8 mouse cellular contexts compared by ENCODE assay signal in genomic region chr8:13201013-13201334, GRCm38 (mm10). TPM values are rescaled to one million over a fixed set of nuclear protein-coding genes. Genes with fewer than 3 reads are reported as not detected.
DNase-seq lines count a peak whose midpoint lies in the region; ATAC-seq and TF ChIP-seq lines count a peak whose summit lies in the region.

No protein-coding gene starts in this region.

- peaks cover 13% of the 10 kb centered on the region for H3K4me1 ChIP-seq in kidney, embryonic 15.5 days
- H3K4me1 ChIP-seq in embryonic facial prominence, embryonic 12.5 days, result peaks cover 7% of the 10 kb centered on the region
- H3K4me1 ChIP-seq in intestine, embryonic 15.5 days (replicated peaks), result peaks cover 4% of the 10 kb centered on the region
- H3K4me1 ChIP-seq in midbrain, postnatal 0 days (ENCODE audit: insufficient read depth, low read length), result no peaks in the 10 kb centered on the region; the same call in 1 of the 2 replicates

- 0 out of 2 replicates have a peak overlapping the region, but pooled peaks have one; percentile 32 for H3K27ac ChIP-seq in kidney, embryonic 15.5 days
- no peak overlapping the region for H3K27ac ChIP-seq in embryonic facial prominence, embryonic 12.5 days
- H3K27ac ChIP-seq in intestine, embryonic 15.5 days, result peak overlapping the region; percentile 13
- no peak overlapping the region for H3K27ac ChIP-seq in midbrain, postnatal 0 days (ENCODE audit: low read depth, low read length)

- no peaks in the 10 kb centered on the region for H3K9me3 ChIP-seq in kidney, embryonic 15.5 days (replicated peaks)
- H3K9me3 ChIP-seq in embryonic facial prominence, embryonic 12.5 days, result no peaks in the 10 kb centered on the region
- H3K9me3 ChIP-seq in intestine, embryonic 15.5 days, result no peaks in the 10 kb centered on the region
- no peaks in the 10 kb centered on the region for H3K9me3 ChIP-seq in midbrain, postnatal 0 days (ENCODE audit: low read length)

- H3K4me2 ChIP-seq in kidney, embryonic 15.5 days, result peak overlapping the region; percentile 94
- H3K4me2 ChIP-seq in embryonic facial prominence, embryonic 12.5 days (replicated peaks), result peak overlapping the region; percentile 88
- H3K4me2 ChIP-seq in intestine, embryonic 15.5 days (replicated peaks), result peak overlapping the region; percentile 86
- peak overlapping the region; percentile 97 for H3K4me2 ChIP-seq in midbrain, postnatal 0 days (ENCODE audit: low read depth, low read length, poor library complexity, severe bottlenecking)

- ATAC-seq in kidney, embryonic 15.5 days (replicated peaks; ENCODE audit: low FRiP score), result no peak
- no peak for ATAC-seq in embryonic facial prominence, embryonic 12.5 days (ENCODE audit: insufficient number of reproducible peaks, insufficient read depth, low FRiP score, low TSS enrichment)
- ATAC-seq in intestine, embryonic 15.5 days, result 0 out of 2 replicates have a peak, but pooled peaks have one; percentile 25
- no peak for ATAC-seq in midbrain, postnatal 0 days (ENCODE audit: low FRiP score)

- no peak for TF ChIP-seq CTCF in midbrain, postnatal 0 days (IDR thresholded peaks at IDR 0.05)

- H3K36me3 ChIP-seq in kidney, embryonic 15.5 days, result no peaks in the 10 kb centered on the region
- no peaks in the 10 kb centered on the region for H3K36me3 ChIP-seq in embryonic facial prominence, embryonic 12.5 days
- H3K36me3 ChIP-seq in intestine, embryonic 15.5 days, result no peaks in the 10 kb centered on the region
- no peaks in the 10 kb centered on the region for H3K36me3 ChIP-seq in midbrain, postnatal 0 days (ENCODE audit: insufficient read depth, low read length)

- H3K9ac ChIP-seq in kidney, embryonic 15.5 days, result peak overlapping the region; percentile 68
- H3K9ac ChIP-seq in embryonic facial prominence, embryonic 12.5 days, result no peak overlapping the region
- peak overlapping the region; percentile 40 for H3K9ac ChIP-seq in intestine, embryonic 15.5 days
- no peak overlapping the region for H3K9ac ChIP-seq in midbrain, postnatal 0 days (replicated peaks; ENCODE audit: low read length, poor library complexity, severe bottlenecking)

- under 1% methylated on average over 18 of the region's 18 CpGs for WGBS in kidney, embryonic 15.5 days
- 2% methylated on average over 18 of the region's 18 CpGs for WGBS in embryonic facial prominence, embryonic 12.5 days
- WGBS in intestine, embryonic 15.5 days, result 2% methylated on average over 18 of the region's 18 CpGs
- WGBS in midbrain, postnatal 0 days, result 1% methylated on average over 18 of the region's 18 CpGs

- peak overlapping the region; percentile 81 for H3K4me3 ChIP-seq in kidney, embryonic 15.5 days (replicated peaks)
- H3K4me3 ChIP-seq in embryonic facial prominence, embryonic 12.5 days, result peak overlapping the region; percentile 81
- peak overlapping the region; percentile 64 for H3K4me3 ChIP-seq in intestine, embryonic 15.5 days (replicated peaks)
- H3K4me3 ChIP-seq in midbrain, postnatal 0 days (ENCODE audit: low read depth, low read length), result peak overlapping the region; percentile 84

- peaks cover 42% of the 10 kb centered on the region for H3K27me3 ChIP-seq in kidney, embryonic 15.5 days
- H3K27me3 ChIP-seq in embryonic facial prominence, embryonic 12.5 days, result peaks cover 42% of the 10 kb centered on the region
- H3K27me3 ChIP-seq in intestine, embryonic 15.5 days (replicated peaks), result peaks cover 11% of the 10 kb centered on the region; the same call in 1 of the 2 replicates
- H3K27me3 ChIP-seq in midbrain, postnatal 0 days (ENCODE audit: insufficient read depth, low read length), result peaks cover 13% of the 10 kb centered on the region

- no peak for DNase-seq in kidney, adult 9 months
- DNase-seq in midbrain, postnatal 0 days (ENCODE audit: low spot score), result no peak
- no peak for DNase-seq in thymus, postnatal 4 days
- no peak for DNase-seq in left cerebral cortex, adult 18-20 months (ENCODE audit: low spot score in 2 of 2)
- no peak for DNase-seq in natural killer cell, adult 2 months (ENCODE audit: low spot score in 2 of 2)

RNA-seq across cellular contexts. Expression of gene Grtp1, which starts 0.6 kb away (rescaled TPM):
- 19.3 and 21.3 TPM in 2 replicates for polyA plus RNA-seq in kidney, embryonic 15.5 days (2015; fragmentation: Nextera tagmentation; extraction: Ambion mirVana)
- polyA plus RNA-seq in embryonic facial prominence, embryonic 12.5 days (2016; fragmentation: Nextera tagmentation; extraction: Ambion mirVana), result 13.1 and 15.0 TPM in 2 replicates
- 51.6 and 56.3 TPM in 2 replicates for polyA plus RNA-seq in intestine, embryonic 15.5 days (2015; fragmentation: Nextera tagmentation; extraction: Ambion mirVana)
- total RNA-seq in midbrain, postnatal 0 days (2014; rRNA removed), result 7.9 and 10.1 TPM in 2 replicates
- polyA plus RNA-seq in midbrain, postnatal 0 days (2015; fragmentation: Nextera tagmentation; extraction: Ambion mirVana), result 18.9 and 19.9 TPM in 2 replicates
- 1 to 10 TPM; 5.1 to 5.2 TPM for total RNA-seq in left cerebral cortex, adult 18-20 months (2021)

RNA-seq across cellular contexts. Expression of gene Lamp1, which starts 42.0 kb away (rescaled TPM):
- 299 and 302 TPM in 2 replicates for polyA plus RNA-seq in kidney, embryonic 15.5 days (2015; fragmentation: Nextera tagmentation; extraction: Ambion mirVana)
- 236 and 247 TPM in 2 replicates for polyA plus RNA-seq in embryonic facial prominence, embryonic 12.5 days (2016; fragmentation: Nextera tagmentation; extraction: Ambion mirVana)
- 404 and 407 TPM in 2 replicates for polyA plus RNA-seq in intestine, embryonic 15.5 days (2015; fragmentation: Nextera tagmentation; extraction: Ambion mirVana)
- 273 and 322 TPM in 2 replicates for total RNA-seq in midbrain, postnatal 0 days (2014; rRNA removed)
- polyA plus RNA-seq in midbrain, postnatal 0 days (2015; fragmentation: Nextera tagmentation; extraction: Ambion mirVana), result 358 and 371 TPM in 2 replicates
- 100 to 1,000 TPM; 269 to 280 TPM for total RNA-seq in left cerebral cortex, adult 18-20 months (2021)

RNA-seq across cellular contexts. Expression of gene Adprhl1, which starts 53.0 kb away (rescaled TPM):
- 0.48 and 1.4 TPM in 2 replicates for polyA plus RNA-seq in kidney, embryonic 15.5 days (2015; fragmentation: Nextera tagmentation; extraction: Ambion mirVana)
- polyA plus RNA-seq in embryonic facial prominence, embryonic 12.5 days (2016; fragmentation: Nextera tagmentation; extraction: Ambion mirVana), result 0.49 TPM in 1 of 2 replicates, not detected in the other
- 0.24 and 0.43 TPM in 2 replicates for polyA plus RNA-seq in intestine, embryonic 15.5 days (2015; fragmentation: Nextera tagmentation; extraction: Ambion mirVana)
- 0.09 and 0.16 TPM in 2 replicates for total RNA-seq in midbrain, postnatal 0 days (2014; rRNA removed)
- polyA plus RNA-seq in midbrain, postnatal 0 days (2015; fragmentation: Nextera tagmentation; extraction: Ambion mirVana), result 0.28 and 0.41 TPM in 2 replicates
- 1 to 10 TPM; 1.0 to 1.6 TPM for total RNA-seq in left cerebral cortex, adult 18-20 months (2021)

Comparison
In these comparisons a context has a peak if more than half of its experiments do, and no peak if none do; other contexts are left out.
1. H3K27ac ChIP-seq: peak in kidney, embryonic 15.5 days (single experiment) and intestine, embryonic 15.5 days (single experiment); none in embryonic facial prominence, embryonic 12.5 days (single experiment) and midbrain, postnatal 0 days (single experiment).
2. H3K9ac ChIP-seq: peak in kidney, embryonic 15.5 days (single experiment) and intestine, embryonic 15.5 days (single experiment); none in embryonic facial prominence, embryonic 12.5 days (single experiment) and midbrain, postnatal 0 days (single experiment).
3. Peak in every context shown above with its lines, with median percentiles within 50 percentile points of each other: H3K4me2 ChIP-seq and H3K4me3 ChIP-seq.